Mouse (Mus musculus): ENCODE results near the gene Gli2. TPM values are rescaled to one million over a fixed set of nuclear protein-coding genes. Genes with fewer than 3 reads are reported as not detected.

The Gli2 gene
- total and polyA plus RNA-seq, 3 experiments = 1.5 to 11.3 TPM; not detected in 1

- Histone ChIP-seq H3K27me3 (ENCODE audit: control insufficient read depth in 1 of 2, insufficient read depth in 2 of 2, low read length in 2 of 2) (no peaks in the 10 kb centered on the region), H3K9me3 (replicated peaks; ENCODE audit: insufficient read depth, low read length) (no peaks in the 10 kb centered on the region), H3K27ac (ENCODE audit: control insufficient read depth, low read depth, low read length) (no peak overlapping the region), H3K9ac (ENCODE audit: control insufficient read depth, low read depth, low read length, poor library complexity, severe bottlenecking) (no peak overlapping the region), H3K79me2 (ENCODE audit: control insufficient read depth, insufficient read depth, low read length, poor library complexity) (no peaks in the 10 kb centered on the region), H3K4me1 (ENCODE audit: control insufficient read depth in 1 of 2, insufficient read depth in 2 of 2, low read length in 2 of 2) (no peaks in the 10 kb centered on the region), H3K36me3 (ENCODE audit: control insufficient read depth in 1 of 2, insufficient read depth in 2 of 2, low read length in 2 of 2) (no peaks in the 10 kb centered on the region), H3K4me3 (ENCODE audit: control insufficient read depth in 1 of 2, insufficient read depth in 1 of 2, low read depth in 2 of 2, low read length in 2 of 2) (no peak overlapping the region)
- TF ChIP-seq MXI1 (IDR thresholded peaks at IDR 0.05; ENCODE audit: low read depth, low read length) (no peak), HCFC1 (IDR thresholded peaks at IDR 0.05; ENCODE audit: low read depth, low read length) (no peak), TAL1 (IDR thresholded peaks at IDR 0.05; ENCODE audit: low read length) (no peak), UBTF (IDR thresholded peaks at IDR 0.05; ENCODE audit: borderline replicate concordance, insufficient read depth, low read depth, low read length) (no peak), E2F4 (IDR thresholded peaks at IDR 0.05; ENCODE audit: borderline replicate concordance, low read depth, low read length) (no peak)
- DNase-seq (ENCODE audit: low read depth, low spot score) = no peak
Observed at GRCm38 (mm10) chr1:119049812-119050615, 3.4 kb downstream of the Gli2 start.

- H3K27ac ChIP-seq (ENCODE audit: control insufficient read depth, low read depth, low read length) = no peak overlapping the region
- H3K4me1 ChIP-seq (ENCODE audit: control insufficient read depth in 1 of 2, insufficient read depth in 2 of 2, low read length in 2 of 2) = no peaks in the 10 kb centered on the region
- no peaks in the 10 kb centered on the region for H3K79me2 ChIP-seq (ENCODE audit: control insufficient read depth, insufficient read depth, low read length, poor library complexity)
- H3K27me3 ChIP-seq (ENCODE audit: control insufficient read depth in 1 of 2, insufficient read depth in 2 of 2, low read length in 2 of 2) = no peaks in the 10 kb centered on the region
- no peak overlapping the region for H3K4me3 ChIP-seq (ENCODE audit: control insufficient read depth in 1 of 2, insufficient read depth in 1 of 2, low read depth in 2 of 2, low read length in 2 of 2)
- no peak for DNase-seq (ENCODE audit: low read depth, low spot score)
- no peak overlapping the region for H3K9ac ChIP-seq (ENCODE audit: control insufficient read depth, low read depth, low read length, poor library complexity, severe bottlenecking)
- no peak for TF ChIP-seq MAFK (IDR thresholded peaks at IDR 0.05; ENCODE audit: borderline replicate concordance, low read depth, low read length)
- TF ChIP-seq MEF2A (IDR thresholded peaks at IDR 0.05; ENCODE audit: extremely low read depth, insufficient replicate concordance, low read depth, low read length, poor library complexity, severe bottlenecking) = no peak
- H3K36me3 ChIP-seq (ENCODE audit: control insufficient read depth in 1 of 2, insufficient read depth in 2 of 2, low read length in 2 of 2) = no peaks in the 10 kb centered on the region
- no peaks in the 10 kb centered on the region for H3K9me3 ChIP-seq (replicated peaks; ENCODE audit: insufficient read depth, low read length)
Observed at GRCm38 (mm10) chr1:119048988-119049387, 4.4 kb downstream of the Gli2 start.

- no peak overlapping the region for H3K27ac ChIP-seq (ENCODE audit: control insufficient read depth, low read depth, low read length)
- no peaks in the 10 kb centered on the region for H3K4me1 ChIP-seq (ENCODE audit: control insufficient read depth in 1 of 2, insufficient read depth in 2 of 2, low read length in 2 of 2)
- no peaks in the 10 kb centered on the region for H3K79me2 ChIP-seq (ENCODE audit: control insufficient read depth, insufficient read depth, low read length, poor library complexity)
- DNase-seq (ENCODE audit: low read depth, low spot score) = no peak
- no peak overlapping the region for H3K4me3 ChIP-seq (ENCODE audit: control insufficient read depth in 1 of 2, insufficient read depth in 1 of 2, low read depth in 2 of 2, low read length in 2 of 2)
- no peaks in the 10 kb centered on the region for H3K36me3 ChIP-seq (ENCODE audit: control insufficient read depth in 1 of 2, insufficient read depth in 2 of 2, low read length in 2 of 2)
- H3K9ac ChIP-seq (ENCODE audit: control insufficient read depth, low read depth, low read length, poor library complexity, severe bottlenecking) = no peak overlapping the region
- TF ChIP-seq POLR2AphosphoS5 (IDR thresholded peaks at IDR 0.05; ENCODE audit: borderline replicate concordance, low read depth, low read length) (no peak), RAD21 (IDR thresholded peaks at IDR 0.05; ENCODE audit: low read depth, low read length) (no peak), ETS1 (IDR thresholded peaks at IDR 0.05; ENCODE audit: low read depth, low read length) (no peak), JUND (IDR thresholded peaks at IDR 0.05; ENCODE audit: low read depth, low read length) (no peak), E2F4 (IDR thresholded peaks at IDR 0.05; ENCODE audit: borderline replicate concordance, low read depth, low read length) (no peak), USF2 (IDR thresholded peaks at IDR 0.05; ENCODE audit: borderline replicate concordance in 1 of 2, insufficient read depth in 1 of 2, low read depth in 1 of 2, low read length in 2 of 2) (no peak), GABPA (IDR thresholded peaks at IDR 0.05; ENCODE audit: low read depth, low read length) (no peak), EP300 (IDR thresholded peaks at IDR 0.05; ENCODE audit: low read depth in 1 of 2, low read length in 2 of 2) (no peak), NRF1 (IDR thresholded peaks at IDR 0.05; ENCODE audit: insufficient read depth, low read depth, low read length, poor library complexity, severe bottlenecking) (no peak), CHD1 (IDR thresholded peaks at IDR 0.05; ENCODE audit: low read depth, low read length) (no peak), MEF2A (IDR thresholded peaks at IDR 0.05; ENCODE audit: extremely low read depth, insufficient replicate concordance, low read depth, low read length, poor library complexity, severe bottlenecking) (no peak), MYB (IDR thresholded peaks at IDR 0.05; ENCODE audit: low read depth, low read length) (no peak), MAFK (IDR thresholded peaks at IDR 0.05; ENCODE audit: borderline replicate concordance, low read depth, low read length) (no peak), USF1 (IDR thresholded peaks at IDR 0.05; ENCODE audit: low read depth, low read length) (no peak), UBTF (IDR thresholded peaks at IDR 0.05; ENCODE audit: borderline replicate concordance, insufficient read depth, low read depth, low read length) (no peak), POLR2AphosphoS2 (IDR thresholded peaks at IDR 0.05; ENCODE audit: low read length) (no peak), TAL1 (IDR thresholded peaks at IDR 0.05; ENCODE audit: low read length) (no peak), GATA1 (IDR thresholded peaks at IDR 0.05; ENCODE audit: low read depth, low read length) (no peak)
- no peaks in the 10 kb centered on the region for H3K27me3 ChIP-seq (ENCODE audit: control insufficient read depth in 1 of 2, insufficient read depth in 2 of 2, low read length in 2 of 2)
- H3K9me3 ChIP-seq (replicated peaks; ENCODE audit: insufficient read depth, low read length) = no peaks in the 10 kb centered on the region
Observed at GRCm38 (mm10) chr1:119048547-119048946, 4.9 kb downstream of the Gli2 start.

Measured in MEL (cell line).